Mouse (Mus musculus) stomach, postnatal 0 days (tissue): ENCODE results near the gene Sap18b.

Source experiments
- CTCF ChIP-seq: IDR thresholded peaks from 2 replicates; pipeline ENCODE4 v1.5.1; 2016; ENCODE audit warnings: antibody characterized with exemption, low read depth, mild to moderate bottlenecking, moderate library complexity
- EP300 ChIP-seq: optimal IDR thresholded peaks from 2 replicates; pipeline ENCODE3; 2016; ENCODE audit warnings: antibody characterized with exemption

DNA sequence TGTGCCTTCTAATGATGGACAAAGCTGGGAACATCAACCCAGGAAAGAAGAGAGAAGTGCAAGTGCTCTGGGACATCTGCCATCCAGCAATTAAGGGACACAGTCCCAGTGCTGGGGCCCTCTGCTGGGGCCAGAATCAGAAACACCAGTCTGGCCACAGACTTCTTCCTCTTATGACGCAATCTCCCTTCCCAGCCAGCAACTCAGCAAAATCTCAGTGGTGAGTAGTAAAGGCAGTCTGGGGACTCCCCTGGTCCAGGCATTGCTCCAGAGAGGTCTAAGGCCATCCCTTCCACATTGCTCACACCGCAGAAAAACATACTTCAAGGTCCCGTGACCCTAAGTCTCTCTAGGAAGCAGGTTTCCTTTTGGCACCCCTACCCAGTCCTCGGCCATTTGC lies 27.1 kb downstream of the Sap18b start:
- TF ChIP-seq CTCF (peak; percentile 33), EP300 (no peak)
